Mouse (Mus musculus) mouse embryonic stem cell (cell line): ENCODE measurements around the gene Trak1.

Source experiments
- in situ Hi-C, 2 experiments: fragments of 300-500 bp; cut with MboI; formaldehyde crosslinking; loops; 1 replicate in 1 of 2; 3 replicates in 1 of 2; pipeline ENCODE4 v1.14.3; 2019 to 2020; ENCODE audit warnings: low sequenced_read_pairs in 2 of 2, low pct_unique_long_range_greater_than_20kb in 1 of 2, mixed read lengths in 1 of 2; ENCODE audit not compliant: unreplicated experiment in 1 of 2

Gene Trak1

GRCm38 (mm10) chr9:121297171-121298064, at the start of gene Trak1:
Trak1 (plus strand) TSS chr9:121297502.
- in situ Hi-C loops, result no loop called here

DNA sequence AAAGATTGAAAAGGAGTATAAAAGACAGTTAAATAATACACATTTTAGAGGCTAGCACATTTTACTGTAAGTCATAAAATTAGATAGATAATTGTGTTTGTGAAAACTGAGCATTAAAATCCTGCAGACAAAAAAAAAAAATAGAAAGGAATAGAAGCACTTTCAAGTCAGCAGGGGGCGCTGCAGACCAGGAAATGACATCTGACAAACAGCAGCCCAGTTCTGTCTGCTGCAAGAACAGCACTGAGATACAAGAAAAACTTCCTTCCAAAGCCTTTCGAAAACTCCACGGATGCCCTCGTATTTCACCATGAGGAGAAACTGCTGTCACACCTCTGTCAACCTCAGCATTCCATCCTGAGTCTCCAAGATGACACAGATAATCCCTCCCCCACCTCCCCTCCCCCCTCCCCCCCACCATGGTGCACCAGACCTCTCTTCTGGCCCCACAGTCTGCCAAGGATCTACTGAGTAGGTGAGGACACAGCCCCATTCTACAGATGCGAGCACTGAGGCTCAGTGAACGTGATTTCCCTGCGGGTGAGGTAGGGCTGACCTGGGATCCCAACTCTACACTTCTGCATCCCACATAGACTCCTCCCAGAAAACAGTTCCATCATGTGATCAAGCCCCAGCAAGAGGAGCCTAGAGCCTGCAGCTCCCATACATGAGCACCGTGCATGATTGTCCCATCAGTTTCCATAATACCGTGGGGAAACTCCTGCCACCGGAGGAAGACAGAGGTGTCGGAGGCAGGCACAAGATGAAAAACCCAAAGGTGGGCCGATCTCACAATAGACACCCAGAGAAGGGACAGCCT, 49.1 kb upstream of the Trak1 start:
- in situ Hi-C loops, result loop anchor here (10.0 kb wide), 2 partner anchors 53 to 347 kb away; no protein-coding TSS in a partner anchor

GRCm38 (mm10) chr9:121249805-121250204, 47.5 kb upstream of the Trak1 start:
- in situ Hi-C loops, result loop anchor here (10.0 to 25.0 kb wide), 5 partner anchors 55 to 362 kb away; no protein-coding TSS in a partner anchor

GRCm38 (mm10) chr9:121250854-121251253, 46.4 kb upstream of the Trak1 start:
- in situ Hi-C loops, result loop anchor here (10.0 to 25.0 kb wide), 3 partner anchors 124 to 361 kb away; no protein-coding TSS in a partner anchor

- in situ Hi-C loops, result loop anchor here (10.0 to 25.0 kb wide), 3 partner anchors 121 to 358 kb away; no protein-coding TSS in a partner anchor
Measured at GRCm38 (mm10) chr9:121253983-121254382, 43.3 kb upstream of the Trak1 start.

GRCm38 (mm10) chr9:121254761-121255160, 42.5 kb upstream of the Trak1 start:
- in situ Hi-C loops, result loop anchor here (10.0 to 25.0 kb wide), 3 partner anchors 120 to 358 kb away; no protein-coding TSS in a partner anchor

DNA sequence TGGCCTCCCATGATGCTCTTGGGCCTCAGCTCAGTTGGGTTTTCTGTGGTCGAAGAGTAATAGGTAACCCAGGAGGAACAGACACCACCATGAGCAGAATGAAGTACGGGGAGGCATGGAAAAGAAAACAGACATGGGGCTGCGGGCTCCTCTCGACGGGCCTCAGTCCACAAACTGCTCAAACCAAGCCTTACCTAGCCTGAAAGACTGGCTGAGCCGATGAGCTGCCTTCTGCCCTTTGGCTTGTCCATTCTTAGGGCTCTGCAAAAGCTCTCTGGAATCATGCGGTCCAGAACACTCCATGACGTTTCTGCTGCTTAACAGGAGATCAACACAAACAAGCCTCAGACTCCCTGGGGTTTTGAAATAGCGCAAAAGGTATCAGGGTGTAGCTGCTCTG, 40.2 kb upstream of the Trak1 start:
- in situ Hi-C loops, result loop anchor here (10.0 to 25.0 kb wide), 3 partner anchors 118 to 355 kb away; no protein-coding TSS in a partner anchor

DNA sequence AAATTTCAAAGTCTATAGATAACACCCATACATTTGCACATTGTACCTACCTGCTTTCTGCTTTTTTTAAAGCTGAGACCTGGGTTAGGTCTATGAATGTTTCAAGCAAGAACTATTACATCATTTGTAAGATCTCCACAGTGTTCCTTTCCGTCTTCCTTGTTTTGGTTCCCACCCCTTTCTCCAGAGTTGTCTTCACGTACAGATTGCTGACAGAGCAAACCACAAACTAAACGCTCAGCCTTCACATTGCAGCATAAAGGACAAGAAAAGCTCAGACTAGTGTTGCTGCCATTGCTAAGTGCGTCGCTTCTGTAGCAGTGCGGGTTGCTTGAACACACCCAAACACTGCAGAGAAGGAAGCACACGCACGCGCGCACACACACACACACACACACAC, 32.0 kb upstream of the Trak1 start:
- in situ Hi-C loops, result loop anchor here in 1 of 2 experiments (25.0 kb wide), 1 partner anchor 347 kb away; no protein-coding TSS in a partner anchor

- in situ Hi-C loops, result loop anchor here in 1 of 2 experiments (25.0 kb wide), 1 partner anchor 341 kb away; no protein-coding TSS in a partner anchor
Measured at GRCm38 (mm10) chr9:121271149-121271548, 26.2 kb upstream of the Trak1 start.

GRCm38 (mm10) chr9:121271561-121271960, 25.7 kb upstream of the Trak1 start:
- in situ Hi-C loops, result loop anchor here in 1 of 2 experiments (25.0 kb wide), 1 partner anchor 341 kb away; no protein-coding TSS in a partner anchor

- in situ Hi-C loops, result no loop called here
Measured at GRCm38 (mm10) chr9:121276745-121277117, 20.6 kb upstream of the Trak1 start.

DNA sequence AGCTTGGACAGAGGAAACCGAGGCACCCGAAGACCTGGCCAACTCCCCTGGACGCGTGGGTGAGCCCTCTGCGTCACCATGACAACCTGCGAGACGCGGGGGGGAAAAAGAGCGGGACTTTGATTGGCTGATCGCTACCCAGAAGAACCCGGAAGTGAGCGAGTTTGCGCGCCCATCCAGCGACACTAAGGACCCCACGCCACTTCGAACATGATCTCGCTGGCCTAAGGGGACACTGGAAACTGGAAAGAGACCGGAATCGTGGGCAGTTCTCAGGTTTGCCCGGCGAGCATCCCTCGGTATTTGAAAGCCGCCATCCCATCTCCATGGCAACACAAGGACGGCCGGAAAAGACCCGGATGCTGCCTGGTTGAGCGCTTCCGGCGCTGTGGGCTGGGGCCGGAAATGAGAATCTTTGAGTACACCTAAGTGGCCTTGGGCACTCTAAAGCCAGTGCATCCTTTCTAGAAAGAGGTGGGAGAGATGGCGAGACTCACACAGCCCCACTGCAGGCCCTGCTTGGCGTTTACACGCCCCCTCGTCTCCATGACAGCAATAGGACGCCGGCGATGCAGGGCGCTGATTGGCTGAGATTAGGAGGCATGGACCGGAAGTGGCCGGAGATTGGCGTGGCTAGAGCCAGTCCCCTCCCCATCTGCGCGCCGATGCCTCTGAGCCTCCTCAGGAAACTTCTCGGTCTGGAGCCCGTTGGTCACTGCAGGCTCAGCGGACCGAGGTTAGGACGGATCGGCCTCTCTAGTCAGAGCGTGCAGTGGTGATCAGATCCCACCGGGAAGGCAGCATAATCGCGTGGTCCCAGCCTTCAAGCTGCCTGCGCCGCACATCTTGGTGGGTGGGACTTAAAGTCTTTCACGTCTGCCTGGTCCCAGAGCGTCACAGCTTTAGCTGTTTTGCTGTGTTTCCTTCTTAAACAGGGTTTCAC, 19.9 kb upstream of the Trak1 start, which contains the start of gene Ulk4:
TSS of gene Ulk4 (minus strand) at position 80 of the 943 bp plus-strand sequence.
- in situ Hi-C loops, result no loop called here

GRCm38 (mm10) chr9:121279216-121279615, 18.1 kb upstream of the Trak1 start:
- in situ Hi-C loops, result no loop called here

DNA sequence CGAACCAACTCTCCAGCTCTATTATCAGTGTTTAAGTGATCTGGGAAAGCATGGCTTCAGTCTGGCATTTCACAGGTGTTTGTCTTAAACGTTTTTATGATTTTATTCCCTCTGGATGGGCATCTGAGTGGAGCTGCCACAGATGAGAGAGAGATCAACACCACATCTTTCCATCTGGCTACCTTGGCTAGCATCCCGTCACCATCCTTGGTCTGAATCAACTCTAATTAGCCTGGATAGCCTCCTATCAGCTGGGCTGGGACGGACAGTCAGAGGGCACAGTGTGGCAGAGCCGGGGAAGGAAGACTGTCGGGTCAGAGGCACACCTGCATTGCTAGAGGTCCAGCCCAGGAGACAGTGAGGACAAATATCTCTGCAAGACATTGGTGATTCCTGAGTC, 15.4 kb upstream of the Trak1 start:
- in situ Hi-C loops, result loop anchor here in 1 of 2 experiments (10.0 kb wide), 1 partner anchor 93 kb away; no protein-coding TSS in a partner anchor

DNA sequence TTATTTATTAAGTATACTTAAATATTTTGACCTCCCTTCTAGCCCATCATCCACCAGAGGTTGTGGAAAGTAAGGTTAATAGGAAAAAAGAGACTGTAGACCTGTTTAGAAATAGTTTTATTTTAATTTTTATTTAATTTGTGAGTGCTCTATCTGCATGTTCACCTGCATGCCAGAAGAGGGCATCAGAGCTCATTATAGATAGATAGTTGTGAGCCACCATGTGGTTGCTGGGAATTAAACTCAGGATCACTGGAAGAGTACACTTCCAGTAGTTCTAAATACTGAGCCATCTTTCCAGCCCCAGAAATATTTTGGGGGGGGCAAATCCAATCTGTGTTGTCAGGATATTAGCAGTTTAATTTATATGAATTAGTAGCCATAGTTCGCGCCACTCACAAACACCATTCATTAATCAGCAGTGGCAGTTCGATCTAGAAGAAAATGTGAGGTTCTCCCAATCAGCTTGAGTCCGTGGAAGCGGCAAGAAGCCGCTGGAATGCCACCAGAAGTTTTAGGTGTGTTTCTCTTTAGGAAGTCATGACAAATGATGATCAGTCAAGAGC, 13.6 kb upstream of the Trak1 start:
- in situ Hi-C loops, result loop anchor here in 1 of 2 experiments (10.0 kb wide), 1 partner anchor 91 kb away; no protein-coding TSS in a partner anchor

DNA sequence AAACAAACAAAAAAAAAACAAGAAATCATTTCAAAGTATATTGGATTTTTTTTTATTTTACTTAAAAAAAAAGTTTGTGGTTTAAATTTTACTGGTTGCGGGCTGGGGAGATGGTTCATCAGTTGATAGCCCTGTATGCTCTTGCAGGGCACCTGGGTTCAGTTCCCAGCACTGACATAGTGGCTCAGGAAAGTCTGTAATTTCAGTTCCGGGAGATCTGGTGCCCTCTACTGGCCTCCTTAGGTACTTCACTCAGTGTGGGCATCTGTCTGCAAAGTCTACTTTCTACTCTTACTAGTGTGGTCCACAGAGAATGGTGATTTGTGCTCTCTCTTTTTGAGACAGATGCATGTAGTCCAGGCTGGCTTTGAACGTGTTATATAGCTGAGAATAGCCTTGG, 12.9 kb upstream of the Trak1 start:
- in situ Hi-C loops, result loop anchor here in 1 of 2 experiments (10.0 kb wide), 1 partner anchor 90 kb away; no protein-coding TSS in a partner anchor
